Mouse (Mus musculus) stomach, postnatal 0 days (tissue): ENCODE results near the gene Dkkl1.

Source experiments
- CTCF ChIP-seq: IDR thresholded peaks from 2 replicates; pipeline ENCODE4 v1.5.1; 2016; ENCODE audit warnings: antibody characterized with exemption, low read depth, mild to moderate bottlenecking, moderate library complexity
- EP300 ChIP-seq: optimal IDR thresholded peaks from 2 replicates; pipeline ENCODE3; 2016; ENCODE audit warnings: antibody characterized with exemption

DNA sequence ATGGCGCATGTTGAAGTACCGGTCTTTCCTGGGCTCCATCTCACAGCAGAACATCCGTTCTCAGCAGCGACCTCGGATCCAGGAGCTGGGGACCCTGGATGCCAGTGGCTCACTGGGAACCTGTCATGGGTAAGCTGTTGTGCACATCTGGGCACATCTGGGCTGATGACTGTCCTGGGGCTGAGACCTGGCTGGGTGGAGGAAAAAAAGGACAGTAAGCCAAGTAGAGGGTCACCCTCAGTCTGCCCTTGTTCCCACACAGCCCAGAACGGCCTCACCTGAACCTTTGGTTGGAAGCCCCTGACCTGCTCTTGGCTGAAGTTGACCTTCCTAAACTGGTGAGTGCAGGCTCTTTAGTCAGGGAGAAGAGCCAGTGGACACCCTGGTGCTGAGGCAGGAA lies 53.0 kb downstream of the Dkkl1 start:
- TF ChIP-seq CTCF (no peak), EP300 (no peak)
